Mouse (Mus musculus): ENCODE measurements at regions not wholly inside any gene's neighbourhood (a gene's known extent, or its start where the extent isn't known, plus 50 kb on each side); places are given as distances from the start of the nearest gene placed in this dataset.

DNA sequence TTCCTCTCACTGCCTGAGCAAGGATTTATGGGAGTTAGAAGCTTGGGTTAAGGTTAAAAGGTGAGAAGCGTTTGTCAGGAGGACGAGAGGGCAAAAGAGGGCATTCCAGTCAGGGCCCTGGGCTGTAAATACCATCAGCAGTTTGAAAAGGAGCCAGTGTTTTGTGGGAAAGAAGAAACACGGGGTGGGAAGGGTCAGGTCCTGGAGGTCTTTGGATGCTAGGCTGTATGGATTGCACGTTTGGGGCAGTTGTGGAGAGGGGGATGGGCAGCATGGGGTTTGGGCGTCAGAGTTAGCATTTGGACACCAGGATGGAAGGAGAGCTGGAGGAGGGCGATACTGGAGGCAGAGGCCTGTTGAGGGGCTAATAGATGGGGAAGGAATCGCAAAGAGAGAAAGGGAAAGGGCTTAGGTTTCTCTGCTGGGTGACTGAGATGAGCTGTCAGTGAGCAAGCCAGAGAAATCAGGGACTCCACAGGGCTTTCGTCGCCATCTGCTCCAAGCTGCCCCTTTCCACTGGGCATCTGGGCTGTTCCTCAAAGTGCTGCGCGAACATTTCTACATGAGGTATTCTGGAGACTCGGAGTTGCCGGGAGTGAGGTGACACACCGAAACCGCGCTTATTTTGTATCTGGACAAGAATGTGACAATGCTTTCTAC is 66.2 kb upstream of the E2f3 start:
- TF ChIP-seq CTCF (IDR thresholded peaks at IDR 0.05; ENCODE audit: borderline replicate concordance, insufficient read depth, low read depth, low read length) (no peak), POLR2A (IDR thresholded peaks at IDR 0.05; ENCODE audit: borderline replicate concordance, insufficient read depth, low read length) (no peak)
